Mouse (Mus musculus) 3T3-L1 (cell line): ENCODE results near the gene Stox2.

Experiments used
- DNase-seq: peaks from one replicate; pipeline ENCODE4 v3.0.0-alpha.2; 2015; ENCODE audit warnings: low read depth, low spot score

The Stox2 gene

DNA sequence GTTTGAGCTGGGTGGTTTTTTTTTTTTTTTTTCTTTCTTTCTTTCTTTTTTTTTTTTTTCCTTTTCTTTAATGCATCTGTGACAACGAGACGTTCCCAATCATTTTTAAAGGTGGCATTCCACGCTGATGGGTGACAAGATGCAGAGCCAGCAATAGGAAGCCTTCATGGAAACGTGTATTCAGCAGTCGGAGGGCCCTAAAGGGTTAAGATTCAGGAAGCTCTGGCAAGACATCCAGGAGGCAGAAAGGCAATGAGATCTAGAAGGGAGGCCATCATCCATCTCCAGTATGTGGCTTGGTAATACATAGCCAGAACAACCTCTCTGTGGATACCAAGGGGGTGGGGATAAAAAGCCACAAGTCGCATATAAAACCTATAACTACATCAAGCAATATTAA lies 156.5 kb downstream of the Stox2 start:
- DNase-seq: no peak

DNA sequence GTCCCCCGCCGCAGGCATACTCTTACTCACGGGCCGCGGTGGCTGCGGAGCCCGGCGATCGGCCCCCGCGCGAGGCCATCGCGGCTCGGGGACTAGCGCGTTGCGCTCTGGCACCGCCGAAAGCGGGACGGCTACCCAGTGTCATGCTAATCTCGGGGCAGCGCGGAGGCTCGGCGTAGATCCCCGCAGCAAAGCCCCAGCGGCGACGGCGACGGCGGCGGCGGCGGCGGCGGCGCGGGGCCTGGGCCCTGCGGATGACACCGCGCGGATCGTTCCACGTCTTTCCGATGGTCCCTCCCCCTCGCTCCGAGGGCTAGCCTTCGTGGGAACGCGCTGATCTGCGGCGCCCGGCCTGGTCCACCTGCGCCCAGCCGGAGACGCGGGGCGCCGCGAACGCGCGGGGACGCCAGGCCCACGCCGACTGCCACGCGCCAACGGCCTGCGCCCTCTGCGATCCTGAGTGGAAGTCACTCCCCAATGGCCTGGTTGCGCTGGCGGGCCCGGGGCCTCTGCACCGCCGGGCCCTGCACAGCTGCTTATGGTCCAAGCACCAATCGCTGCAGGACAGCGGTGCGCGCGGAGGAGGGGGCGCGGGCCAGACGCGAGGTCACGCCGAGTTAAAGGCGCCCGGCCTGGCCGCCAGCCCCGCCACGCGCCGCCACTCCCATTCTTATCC lies 157.2 kb downstream of the Stox2 start:
- DNase-seq: no peak

DNA sequence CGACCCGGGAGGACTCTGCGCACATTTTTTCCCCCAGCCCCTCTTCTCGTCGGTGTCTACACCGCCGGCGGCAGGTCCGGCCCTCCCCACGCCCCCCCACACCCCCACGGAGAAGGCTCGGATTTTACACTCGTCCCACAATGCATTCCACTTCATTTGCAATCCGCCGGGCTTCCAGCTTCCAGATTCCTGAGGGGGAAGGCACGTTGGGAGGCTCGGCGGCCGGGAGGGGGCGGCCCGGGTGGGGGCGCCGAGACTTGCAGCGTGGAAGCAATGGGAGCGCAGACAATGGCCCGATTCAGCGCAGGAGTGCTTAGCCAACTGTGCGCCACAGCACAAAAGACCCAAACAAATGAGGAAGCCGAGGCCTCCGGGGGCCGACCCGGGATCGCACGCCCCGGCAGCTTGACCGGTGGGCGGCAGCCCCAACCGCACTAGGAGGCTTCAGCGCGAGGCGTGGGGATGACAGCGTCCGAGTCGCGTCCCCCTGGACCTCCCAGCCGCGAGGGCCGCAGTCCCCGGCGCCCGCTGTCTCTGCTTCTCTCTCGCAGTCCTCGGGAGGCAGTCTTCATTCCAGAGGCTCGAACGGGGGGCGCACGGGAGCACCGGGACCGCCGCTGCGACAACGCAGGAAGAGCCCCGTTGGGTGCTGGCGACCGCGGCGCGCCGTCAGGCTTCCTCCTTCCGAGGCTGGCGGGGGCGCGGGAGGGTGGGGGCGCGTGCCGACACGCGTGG lies 157.9 kb downstream of the Stox2 start:
- no peak for DNase-seq

DNA sequence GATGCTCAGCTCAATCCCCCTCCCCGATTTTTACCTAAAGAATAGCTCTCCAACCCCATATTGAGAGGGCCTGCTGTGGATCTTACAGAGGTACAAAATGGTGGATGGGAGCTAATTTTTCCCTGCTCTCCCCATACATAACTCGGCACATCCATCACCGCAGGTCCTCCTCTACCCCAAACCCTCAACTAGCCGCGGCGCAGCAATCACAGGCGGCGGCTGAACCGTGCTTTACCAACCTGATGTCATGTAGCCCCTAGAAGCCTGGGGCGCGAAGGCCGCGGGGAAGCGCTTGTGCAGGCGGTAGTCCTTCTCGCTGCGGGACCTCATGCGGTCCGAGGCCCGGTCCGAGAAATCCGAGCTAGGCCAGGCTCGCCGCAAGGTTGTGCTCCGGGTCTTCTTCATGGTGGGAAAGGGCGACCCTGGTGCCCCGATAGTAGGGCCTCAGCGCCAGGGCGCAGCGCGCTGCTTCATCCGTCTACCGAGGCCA lies 158.5 kb downstream of the Stox2 start:
- no peak for DNase-seq

DNA sequence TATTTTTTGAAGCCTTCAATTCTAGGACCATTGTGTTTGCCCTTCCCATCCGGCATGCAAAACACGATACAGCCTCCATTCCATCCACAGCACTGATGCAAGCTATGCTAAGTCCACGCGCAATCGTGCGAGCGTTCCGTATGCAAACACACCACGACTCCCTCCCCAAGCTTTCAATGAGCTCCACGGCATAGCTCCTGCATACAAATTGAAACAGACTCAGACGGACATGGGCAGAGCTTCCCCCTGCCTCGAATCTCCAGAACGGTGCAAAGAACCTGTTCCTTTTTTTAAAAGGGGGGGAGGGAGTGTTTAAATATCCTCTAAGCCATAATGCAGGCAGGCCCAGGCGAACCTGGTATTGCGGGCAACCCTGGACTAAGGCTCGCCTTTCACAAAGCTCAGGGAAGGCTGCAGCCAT lies 159.0 kb downstream of the Stox2 start:
- no peak for DNase-seq

DNA sequence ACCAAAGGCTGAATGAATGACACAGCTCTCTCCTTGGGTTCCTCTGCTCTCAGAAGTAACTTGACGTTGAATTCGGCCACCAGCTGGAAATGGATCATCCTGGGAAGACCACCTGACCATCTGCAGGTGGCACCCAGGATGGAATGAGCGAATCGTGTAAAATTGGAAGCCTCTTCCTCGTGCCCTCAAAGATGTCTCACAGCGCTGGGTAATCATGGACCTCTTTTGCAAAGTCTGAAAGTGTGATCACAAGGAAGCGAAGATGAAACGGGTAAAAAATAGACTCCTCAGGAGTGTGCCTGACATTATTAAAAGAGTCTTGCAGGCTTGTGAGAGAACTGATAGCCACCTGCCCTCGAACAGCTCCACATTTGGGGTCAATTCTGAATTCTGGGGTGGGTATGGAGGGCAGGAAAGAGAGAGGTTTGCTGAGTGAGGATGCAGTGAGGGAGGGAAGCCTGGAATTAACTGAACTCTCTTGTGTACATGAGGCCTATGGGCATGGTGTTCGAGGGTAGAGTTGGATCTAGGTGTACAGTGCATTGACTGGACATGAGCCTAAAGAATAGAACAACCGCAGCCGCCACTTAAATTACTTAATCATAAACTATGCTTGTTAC lies 160.0 kb downstream of the Stox2 start:
- DNase-seq: no peak

DNA sequence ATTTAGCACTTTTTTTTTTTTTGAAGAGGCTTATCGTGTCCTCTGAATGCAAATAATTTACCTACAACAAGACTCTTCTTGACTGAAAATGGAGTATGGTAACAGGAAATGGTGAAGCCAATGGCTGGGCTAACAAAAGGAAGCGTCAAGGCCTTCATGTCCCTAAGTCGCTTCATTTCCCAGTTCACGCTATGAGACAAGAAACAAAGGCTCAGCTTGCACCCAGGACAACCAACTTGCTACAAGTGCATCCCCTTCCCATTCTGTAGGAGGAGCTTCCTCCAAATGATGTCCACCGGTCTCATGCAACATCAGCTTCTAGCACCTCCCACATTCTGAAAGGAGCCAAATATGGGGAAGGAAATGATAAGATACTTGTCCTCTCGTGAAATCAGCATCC lies 160.7 kb downstream of the Stox2 start:
- no peak for DNase-seq

DNA sequence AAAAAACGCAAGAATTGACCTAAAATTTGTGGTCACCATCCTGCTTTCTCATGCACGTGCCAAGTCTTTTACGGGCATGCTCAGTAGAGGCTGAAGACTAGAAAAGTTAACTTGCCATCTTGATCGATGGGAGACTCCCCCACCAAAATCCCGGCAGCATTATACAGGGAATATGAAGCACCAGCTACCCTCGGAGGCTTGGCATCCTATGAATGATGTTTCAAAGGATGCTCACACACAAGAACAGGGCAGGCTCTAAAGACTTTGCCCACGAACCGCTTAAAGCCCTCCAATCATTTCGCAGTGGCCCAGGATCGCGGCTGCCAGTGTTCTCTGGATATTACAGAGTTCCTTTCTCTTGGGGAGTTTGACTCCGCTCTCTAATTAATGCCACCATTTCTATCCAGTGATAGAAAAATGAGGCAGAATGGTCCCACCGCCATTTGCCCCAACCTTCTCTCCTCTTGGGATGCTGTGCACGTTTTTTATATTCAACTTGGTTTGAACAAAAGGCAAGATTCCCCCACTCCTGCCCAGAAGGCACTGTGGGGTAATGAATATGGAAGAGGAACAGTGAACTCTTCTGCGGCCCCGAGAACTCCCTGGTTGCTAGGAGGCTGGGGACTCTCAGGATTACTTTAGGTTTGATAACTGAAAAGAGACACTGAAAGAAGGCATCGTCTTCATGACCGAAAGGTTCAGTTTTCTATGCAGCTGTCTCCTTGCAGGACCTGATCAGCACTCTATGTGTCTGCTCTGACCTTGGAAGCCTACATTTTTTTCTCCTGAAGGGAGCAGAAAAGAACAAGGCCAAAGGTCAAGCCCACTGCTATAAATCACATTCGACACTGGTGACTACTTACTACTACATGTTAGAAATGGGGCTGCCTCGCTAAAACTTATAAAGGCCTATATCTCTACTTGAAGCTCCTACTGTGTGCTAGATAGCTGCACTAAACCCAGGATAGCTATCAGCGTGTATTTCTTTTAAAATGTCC lies 161.5 kb downstream of the Stox2 start:
- DNase-seq: no peak

DNA sequence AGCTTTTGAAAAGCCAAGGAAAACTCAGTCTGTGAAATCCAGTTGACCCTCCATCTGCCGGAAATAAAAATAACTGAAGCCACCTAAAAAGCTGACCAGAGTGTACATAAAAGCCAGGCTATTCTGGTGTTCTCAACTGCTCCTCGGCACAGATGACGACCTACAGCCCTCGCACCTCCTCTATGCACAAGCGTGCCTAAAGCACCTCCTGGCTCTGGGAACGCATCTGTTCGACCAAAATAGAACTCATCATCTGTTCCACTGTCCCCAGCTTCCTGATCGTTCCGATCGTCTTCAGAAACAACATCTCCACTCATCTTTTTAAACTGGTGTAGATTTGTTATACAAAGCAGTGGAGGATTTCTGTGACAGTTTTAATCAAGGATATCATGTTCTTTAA lies 166.3 kb downstream of the Stox2 start:
- no peak for DNase-seq

DNA sequence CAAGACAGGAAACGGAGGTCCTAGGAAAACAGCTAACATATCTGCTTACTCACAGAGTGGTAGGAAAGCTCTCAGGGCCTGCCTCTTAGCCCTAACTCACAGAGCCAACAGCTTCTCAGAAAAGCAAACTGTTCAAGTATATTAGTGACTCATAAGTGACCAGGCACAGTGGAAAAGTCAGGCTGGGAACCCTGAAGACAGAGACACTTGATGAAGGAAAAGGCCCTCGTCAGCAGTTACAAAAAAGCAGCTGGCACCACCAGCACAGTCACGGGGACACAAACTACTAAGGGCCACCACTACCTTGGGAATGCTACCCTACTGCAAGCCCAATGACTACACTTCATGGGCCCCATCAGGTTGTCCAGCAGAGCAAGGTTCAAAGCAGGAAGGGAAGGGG lies 168.0 kb downstream of the Stox2 start:
- DNase-seq: no peak

DNA sequence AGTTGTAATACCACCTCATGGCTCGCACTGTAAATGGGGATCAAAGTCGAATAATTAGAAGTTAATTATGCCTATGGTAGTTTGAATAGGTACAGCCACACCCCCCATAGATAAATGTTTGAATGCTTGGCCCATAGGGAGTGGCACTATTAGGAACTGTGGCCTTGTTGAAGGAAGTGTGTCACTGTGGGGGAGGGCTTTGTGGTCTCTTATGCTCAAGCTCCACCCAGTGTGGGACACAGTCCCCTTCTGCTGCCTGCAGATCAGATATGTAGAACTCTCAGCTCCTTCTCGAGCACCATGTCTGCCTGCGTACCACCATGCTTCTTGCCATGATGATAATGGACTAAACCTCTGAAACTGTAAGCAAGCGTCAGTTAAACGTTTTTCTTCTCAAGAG lies 177.2 kb downstream of the Stox2 start:
- DNase-seq: no peak

DNA sequence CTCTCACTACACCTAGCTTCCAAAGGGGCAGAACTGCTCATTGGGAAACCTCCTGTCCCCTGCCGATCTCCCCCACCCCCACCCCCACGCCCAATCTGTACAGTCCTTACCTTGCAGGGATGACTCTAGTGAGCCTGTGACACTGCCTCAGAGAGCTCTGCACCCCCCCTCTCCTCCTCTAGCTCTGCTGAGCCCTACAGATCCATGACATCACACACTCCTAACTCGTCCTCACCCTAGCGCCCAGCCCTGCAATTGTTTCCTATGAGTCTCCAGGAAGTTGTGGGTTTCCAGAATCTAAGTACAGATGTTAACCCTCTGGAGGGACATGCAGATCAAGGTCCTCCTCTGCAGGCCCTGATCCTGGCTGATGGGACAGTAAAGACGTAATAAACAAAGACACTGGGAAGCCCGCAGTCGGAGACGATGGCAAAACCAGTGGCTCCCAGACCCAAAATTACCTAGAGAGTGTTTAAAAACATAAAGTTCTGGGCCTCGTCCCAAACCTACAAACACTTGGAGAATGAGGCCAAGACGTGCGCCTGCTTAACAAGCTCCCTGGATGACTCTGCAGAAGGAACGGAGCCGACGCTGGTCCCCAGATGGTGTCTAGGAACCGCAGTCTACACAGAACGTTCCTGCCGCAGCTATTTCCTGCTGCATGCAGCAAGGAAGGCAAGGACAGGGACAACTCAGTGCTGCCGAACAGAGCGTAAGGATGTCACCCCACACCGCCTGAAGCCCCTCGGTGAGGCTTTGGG lies 177.9 kb downstream of the Stox2 start:
- DNase-seq: no peak

DNA sequence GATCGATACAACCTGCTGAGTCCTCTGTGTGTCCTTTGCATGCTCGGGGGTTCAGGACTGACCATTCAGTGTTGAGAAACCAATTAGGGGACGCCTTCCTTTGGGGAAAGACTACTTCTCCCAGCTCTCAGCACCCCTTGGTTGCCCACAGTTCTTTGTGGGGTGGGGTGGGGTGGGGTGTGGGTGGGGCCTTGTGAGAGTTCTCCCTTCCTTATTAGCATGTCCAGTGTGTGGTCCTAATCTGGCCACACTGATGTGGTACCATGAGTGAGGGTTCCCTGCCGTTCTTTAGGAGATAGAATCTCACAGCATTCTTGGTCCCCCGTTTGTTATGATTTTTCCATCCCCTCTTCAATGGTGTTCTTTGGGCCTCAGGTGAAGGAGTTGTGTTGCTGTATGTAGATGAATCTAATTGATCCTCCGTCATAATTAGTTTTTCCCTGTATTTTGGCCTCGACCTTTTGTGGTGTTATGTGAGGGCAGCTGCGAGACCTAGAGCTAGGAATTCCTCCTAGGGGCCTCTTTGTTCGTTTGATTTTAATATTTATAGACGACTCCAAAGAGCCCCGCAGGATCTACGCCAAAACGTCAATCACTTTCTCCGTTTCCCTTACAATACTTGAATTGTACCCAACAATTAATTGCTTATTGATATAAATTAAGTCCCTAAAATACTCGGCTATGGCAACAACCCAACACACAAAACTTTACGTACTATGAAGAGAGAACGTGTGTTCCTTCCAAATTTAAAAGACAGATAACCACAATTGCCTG lies 182.9 kb downstream of the Stox2 start:
- no peak for DNase-seq

DNA sequence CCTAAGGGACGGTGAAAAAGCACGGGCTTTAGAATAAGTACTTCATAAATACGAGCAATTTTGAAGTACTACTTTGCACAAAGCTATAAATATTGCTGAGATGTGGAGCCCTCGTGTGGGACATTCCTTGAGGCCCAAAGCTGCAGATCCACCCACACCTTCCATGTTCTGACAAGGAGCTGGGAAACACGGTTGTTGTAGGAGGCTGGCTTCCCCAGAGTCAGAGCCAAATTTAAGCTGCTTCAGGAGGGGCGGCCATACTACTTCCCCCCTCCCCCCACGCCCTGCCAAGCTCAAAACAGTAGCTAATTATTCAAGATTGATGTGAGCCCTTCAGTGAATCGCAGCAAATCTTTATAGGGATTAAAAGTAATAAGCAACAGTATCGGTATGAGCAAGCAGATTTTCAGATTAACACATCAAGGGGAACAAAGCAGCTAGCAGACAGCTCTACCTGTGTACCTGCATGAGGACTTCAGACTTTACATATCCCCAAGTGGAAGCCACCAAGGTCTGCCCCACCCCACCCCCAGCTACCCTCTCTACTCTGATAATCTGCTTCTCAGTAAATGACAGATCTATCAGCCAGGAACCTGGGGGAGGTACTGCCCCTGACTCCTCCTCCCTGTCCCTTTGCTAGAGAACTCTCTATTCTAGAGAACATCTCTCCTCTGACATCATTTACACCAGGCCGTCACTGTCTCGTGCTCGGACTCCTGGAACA lies 185.2 kb downstream of the Stox2 start:
- no peak for DNase-seq

DNA sequence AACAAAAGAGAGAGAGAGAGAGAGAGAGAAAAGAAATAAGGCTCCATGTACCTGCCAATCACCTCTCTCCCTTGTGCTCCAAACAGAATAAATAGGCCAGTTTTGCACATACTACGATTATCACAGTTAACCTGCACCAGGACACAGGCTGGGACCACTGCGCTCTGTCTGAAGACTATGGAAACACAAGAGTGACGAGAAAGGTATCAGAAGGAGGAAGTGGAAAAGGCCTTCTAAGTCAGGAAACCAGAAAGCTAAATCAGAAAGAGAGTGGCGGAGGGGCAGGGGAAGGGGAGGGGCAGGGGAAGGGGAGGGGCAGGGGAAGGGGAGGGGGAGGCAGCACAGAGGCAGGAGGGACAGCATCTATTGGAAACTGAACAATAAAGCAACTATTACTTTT lies 195.3 kb downstream of the Stox2 start:
- DNase-seq: no peak

DNA sequence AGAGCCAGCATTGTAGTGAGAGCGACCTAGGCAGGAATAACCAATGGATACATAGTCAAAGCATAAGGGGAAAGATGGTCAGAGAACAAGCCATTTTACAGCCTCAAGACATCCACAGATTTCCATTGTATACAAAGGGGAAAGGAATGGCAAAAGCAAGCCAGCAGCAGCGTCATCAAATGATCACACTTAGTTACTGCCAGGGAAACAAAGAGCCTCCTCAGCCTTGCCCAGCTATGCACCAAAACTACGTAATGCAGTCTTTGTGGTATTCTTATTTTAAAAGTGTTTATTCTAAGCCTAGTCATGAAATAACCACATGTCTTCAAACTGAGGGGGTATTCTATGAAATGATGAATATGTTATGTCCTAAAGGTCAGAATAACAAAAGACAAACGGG lies 201.0 kb downstream of the Stox2 start:
- DNase-seq: no peak

DNA sequence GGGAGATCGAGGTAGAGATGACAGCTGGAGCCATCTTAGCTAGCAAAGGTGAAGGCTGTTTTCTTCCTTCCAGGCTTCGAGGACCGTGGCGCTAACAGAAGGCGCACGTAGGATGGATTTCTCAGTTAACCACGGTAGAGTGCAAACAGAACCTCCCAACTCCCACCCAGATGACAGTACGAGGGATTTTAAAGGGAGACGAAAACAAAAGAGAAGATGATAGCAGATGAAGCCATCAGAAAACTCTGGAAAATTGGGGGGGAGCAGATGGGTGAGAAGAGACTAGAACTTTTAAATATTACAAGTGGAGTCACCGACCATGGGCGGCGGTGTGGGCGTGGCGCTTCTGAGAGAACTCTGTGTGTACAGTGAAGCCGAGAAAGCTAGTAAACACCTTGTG lies 202.0 kb downstream of the Stox2 start:
- no peak for DNase-seq

DNA sequence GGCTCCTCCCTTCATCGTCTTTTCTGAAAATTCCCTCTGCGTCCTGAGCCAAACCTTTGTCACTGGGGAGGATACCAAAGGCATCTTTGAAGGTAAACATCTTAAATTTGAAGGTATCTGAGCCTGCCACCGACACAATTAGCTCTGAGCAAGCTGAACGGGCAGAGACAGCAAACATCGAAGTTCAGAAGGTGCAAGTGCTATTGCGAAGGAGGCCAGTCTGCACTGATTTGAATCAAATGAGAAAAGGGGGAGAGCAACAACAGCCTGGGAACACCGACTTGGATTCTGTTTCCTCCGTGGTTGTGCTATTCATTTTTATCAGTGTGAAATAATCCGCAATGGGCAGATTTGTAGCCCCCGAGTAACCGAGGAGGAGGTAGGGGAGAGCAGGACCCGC lies 202.5 kb downstream of the Stox2 start:
- DNase-seq: no peak

DNA sequence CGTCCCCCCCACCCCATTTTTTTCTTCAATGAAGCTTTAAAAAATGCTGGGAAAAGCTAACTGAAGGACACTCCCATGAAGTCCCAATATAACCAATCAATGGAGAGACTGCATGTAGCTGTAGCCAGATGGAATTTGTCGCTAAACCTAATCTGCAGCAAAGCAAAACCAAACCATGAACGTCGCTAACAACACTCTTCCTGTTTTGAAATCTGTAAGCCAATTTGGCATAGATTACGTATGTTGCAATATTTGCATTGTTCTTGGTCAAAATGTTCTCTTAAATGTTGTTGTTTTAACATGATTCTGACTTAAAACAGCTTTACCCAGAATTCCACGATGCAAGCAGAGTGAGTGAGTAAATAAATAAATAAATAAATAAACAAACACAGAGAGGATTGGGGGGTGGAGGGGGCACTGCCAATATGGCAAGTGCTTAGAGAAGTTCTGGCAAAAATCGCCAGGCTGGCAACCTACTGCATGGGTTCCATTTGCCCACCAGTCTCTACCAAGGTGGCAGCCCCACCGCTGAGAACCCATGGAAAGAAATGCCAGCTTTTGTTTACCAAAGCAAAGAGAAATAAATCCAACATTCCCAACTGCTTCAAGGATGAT lies 203.0 kb downstream of the Stox2 start:
- DNase-seq: no peak
